Mouse (Mus musculus) thymus, adult 2 months (tissue): ENCODE results near the gene Sbf1. TPM values are rescaled to one million over a fixed set of nuclear protein-coding genes. Genes with fewer than 3 reads are reported as not detected.

ENCODE experiments used
- DNase-seq: peaks from one replicate; pipeline ENCODE4 v3.0.0; 2021
- H3K27ac ChIP-seq: fragments of 200-500 bp; 2 replicates; pipeline ENCODE4 v1.5.1; 2012; ENCODE audit warnings: low read length, control low read depth; ENCODE audit not compliant: control insufficient read depth, insufficient read depth
- H3K27me3 ChIP-seq: fragments of 200-500 bp; 2 replicates; pipeline ENCODE4 v1.6.1; 2012; ENCODE audit warnings: mild to moderate bottlenecking, low read length, moderate library complexity, mixed read lengths; ENCODE audit not compliant: control insufficient read depth, insufficient read depth
- H3K36me3 ChIP-seq: fragments of 200-500 bp; 2 replicates; pipeline ENCODE4 v1.6.1; 2012; ENCODE audit warnings: mild to moderate bottlenecking, low read length, moderate library complexity; ENCODE audit not compliant: control insufficient read depth, insufficient read depth
- H3K4me1 ChIP-seq: fragments of 200-500 bp; replicated peaks from 2 replicates; pipeline ENCODE4 v1.6.1; 2012; ENCODE audit warnings: low read length; ENCODE audit not compliant: control insufficient read depth, insufficient read depth
- H3K4me3 ChIP-seq: fragments of 200-500 bp; 2 replicates; pipeline ENCODE4 v1.5.1; 2012; ENCODE audit warnings: mild to moderate bottlenecking, low read length, control low read depth, moderate library complexity; ENCODE audit not compliant: control insufficient read depth, insufficient read depth
- CTCF ChIP-seq: fragments of 200-500 bp; IDR thresholded peaks from 2 replicates; pipeline ENCODE4 v1.5.1; 2012; ENCODE audit warnings: mild to moderate bottlenecking, control low read depth, low read length, moderate library complexity, borderline replicate concordance; ENCODE audit not compliant: control insufficient read depth, poor library complexity, insufficient read depth; ENCODE audit errors: extremely low read depth
- POLR2A ChIP-seq: fragments of 200-500 bp; IDR thresholded peaks from 2 replicates; pipeline ENCODE4 v1.6.1; 2012; ENCODE audit warnings: mild to moderate bottlenecking, low read length, control low read depth, moderate library complexity; ENCODE audit not compliant: control insufficient read depth, poor library complexity, insufficient read depth; ENCODE audit errors: extremely low read depth
- WGBS: fragments of 180-500 bp; shearing (Covaris S2); methylation state at CpG from one replicate; pipeline ENCODE4 v1.1.7; 2018; 5-methylcytosine and 5-hydroxymethylcytosine counted together
- polyA plus RNA-seq: library from polyadenylated mRNA; depleted of rRNA; stranded (reverse); fragments of >200 nt; gene quantifications from 2 replicates; pipeline ENCODE4 v1.2.3, GENCODE M21; 2012

The Sbf1 gene
- polyA plus RNA-seq, 1 experiment: 899 TPM

DNA sequence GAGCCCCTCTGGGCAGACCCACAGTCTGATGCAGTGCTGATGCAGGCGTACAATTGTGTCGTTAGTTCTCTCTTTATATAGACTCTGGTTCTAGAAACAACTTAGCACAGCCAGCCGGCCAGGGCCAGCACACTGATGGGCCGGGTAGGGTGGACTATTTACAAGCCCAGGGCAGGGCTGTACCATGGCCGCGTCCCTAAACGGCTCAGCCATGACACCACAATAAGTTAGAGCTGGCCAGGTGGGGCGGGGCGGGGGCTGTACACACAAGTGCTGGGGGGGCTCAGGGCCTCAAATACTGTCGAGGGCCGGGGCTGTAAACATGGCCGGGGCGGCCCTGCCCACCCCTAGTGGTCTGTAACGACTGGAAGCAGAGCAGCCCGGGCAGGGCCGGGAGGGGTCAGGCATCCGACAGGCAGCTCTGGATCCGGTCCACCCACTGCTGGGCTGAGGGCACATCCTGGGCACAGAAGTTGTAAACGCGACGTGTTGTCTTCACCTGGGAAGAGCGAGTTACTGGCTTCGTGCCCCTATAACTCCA lies 26.8 kb downstream of the Sbf1 start:
- WGBS: 98% methylated on average over 23 of the region's 23 CpGs

GRCm38 (mm10) chr15:89286582-89286981 lies 28.5 kb downstream of the Sbf1 start:
- DNase-seq: no peak
- H3K36me3 ChIP-seq: peaks cover 31% of the 10 kb centered on the region
- H3K27me3 ChIP-seq: no peaks in the 10 kb centered on the region
- TF ChIP-seq CTCF (no peak), POLR2A (no peak)
- 77% methylated on average over 5 of the region's 5 CpGs for WGBS
- H3K4me3 ChIP-seq: no peak overlapping the region
- peak overlapping the region; percentile 9; the same call in 1 of the 2 replicates for H3K27ac ChIP-seq
- H3K4me1 ChIP-seq: peaks cover 33% of the 10 kb centered on the region

More for the DNA sequence above, 26.8 kb downstream of the Sbf1 start:
- H3K36me3 ChIP-seq: peaks cover 44% of the 10 kb centered on the region
- H3K27me3 ChIP-seq: no peaks in the 10 kb centered on the region
- peaks cover 18% of the 10 kb centered on the region for H3K4me1 ChIP-seq
- H3K4me3 ChIP-seq: no peak overlapping the region
- TF ChIP-seq CTCF (no peak), POLR2A (no peak)
- H3K27ac ChIP-seq: no peak overlapping the region
- DNase-seq: no peak

DNA sequence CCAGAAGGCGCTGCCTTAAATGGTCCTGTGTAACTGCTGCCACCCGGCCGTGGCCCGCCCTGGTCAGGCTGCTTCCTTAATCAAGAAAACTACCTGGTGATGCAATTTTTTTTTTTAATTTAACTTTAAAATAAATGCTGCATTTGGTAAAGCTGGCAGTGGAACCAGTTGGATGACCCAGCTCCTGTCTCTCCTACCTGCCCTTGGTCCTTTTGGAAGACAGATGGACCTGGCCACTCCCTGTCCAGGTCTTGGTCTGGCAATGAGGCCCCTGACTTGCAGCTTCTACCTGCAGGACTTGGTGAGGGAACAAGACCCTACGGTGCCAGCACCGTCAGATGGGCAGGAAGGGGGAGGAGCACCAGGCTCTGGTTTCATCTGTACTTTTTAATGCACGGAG lies 29.0 kb downstream of the Sbf1 start:
- Histone ChIP-seq H3K4me1 (peaks cover 33% of the 10 kb centered on the region), H3K27me3 (no peaks in the 10 kb centered on the region), H3K36me3 (peaks cover 26% of the 10 kb centered on the region), H3K4me3 (no peak overlapping the region), H3K27ac (no peak overlapping the region)
- TF ChIP-seq POLR2A (no peak), CTCF (no peak)
- peak; percentile 31 for DNase-seq
- WGBS: 50% methylated on average over 7 of the region's 7 CpGs

DNA sequence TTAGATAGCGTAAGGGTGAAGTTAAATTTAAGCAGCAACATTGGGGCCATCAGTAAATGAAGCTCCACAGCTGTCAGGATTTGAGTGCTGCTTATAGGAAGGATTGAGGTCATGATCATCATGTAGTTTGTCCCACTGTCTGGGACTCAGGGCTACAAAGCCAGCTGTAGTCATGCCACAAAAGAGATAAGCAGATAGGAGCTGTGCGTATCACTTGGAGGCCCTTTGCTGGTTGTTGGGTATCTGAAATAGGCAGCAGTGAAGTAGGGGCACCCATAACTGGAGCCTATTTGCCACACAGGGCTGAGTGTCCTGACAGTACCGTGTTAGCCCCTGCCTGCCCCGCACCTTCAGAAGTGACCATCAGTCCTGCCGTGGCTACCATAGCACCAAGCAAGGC lies 29.6 kb downstream of the Sbf1 start:
- WGBS: 91% methylated on average over 5 of the region's 5 CpGs
- no peak for DNase-seq
- TF ChIP-seq CTCF (no peak), POLR2A (no peak)
- Histone ChIP-seq H3K36me3 (peaks cover 23% of the 10 kb centered on the region), H3K4me3 (no peak overlapping the region), H3K4me1 (peaks cover 33% of the 10 kb centered on the region), H3K27ac (no peak overlapping the region), H3K27me3 (no peaks in the 10 kb centered on the region)

DNA sequence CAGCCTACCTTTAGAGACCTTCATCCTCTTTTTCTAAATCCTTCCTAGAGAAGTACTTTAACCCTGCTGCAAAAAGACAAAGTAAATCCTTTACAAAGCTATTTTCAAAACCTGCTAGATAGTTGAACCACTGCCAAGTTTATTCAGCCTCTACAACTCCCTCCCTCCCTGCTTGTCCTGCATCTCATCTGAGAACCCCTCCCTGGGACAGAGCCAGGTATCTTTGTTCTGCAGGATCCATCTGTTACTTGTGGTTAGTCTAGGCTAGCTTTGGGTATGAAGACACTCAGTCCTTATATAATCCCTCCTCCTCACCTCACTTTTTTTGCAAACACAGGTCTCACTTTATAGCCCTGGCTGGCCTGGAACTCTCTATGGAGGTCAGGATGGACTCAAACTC lies 30.1 kb downstream of the Sbf1 start:
- TF ChIP-seq POLR2A (no peak), CTCF (no peak)
- no peak for DNase-seq
- H3K36me3 ChIP-seq: peaks cover 27% of the 10 kb centered on the region
- peaks cover 33% of the 10 kb centered on the region for H3K4me1 ChIP-seq
- H3K4me3 ChIP-seq: no peak overlapping the region
- H3K27ac ChIP-seq: no peak overlapping the region
- H3K27me3 ChIP-seq: no peaks in the 10 kb centered on the region

DNA sequence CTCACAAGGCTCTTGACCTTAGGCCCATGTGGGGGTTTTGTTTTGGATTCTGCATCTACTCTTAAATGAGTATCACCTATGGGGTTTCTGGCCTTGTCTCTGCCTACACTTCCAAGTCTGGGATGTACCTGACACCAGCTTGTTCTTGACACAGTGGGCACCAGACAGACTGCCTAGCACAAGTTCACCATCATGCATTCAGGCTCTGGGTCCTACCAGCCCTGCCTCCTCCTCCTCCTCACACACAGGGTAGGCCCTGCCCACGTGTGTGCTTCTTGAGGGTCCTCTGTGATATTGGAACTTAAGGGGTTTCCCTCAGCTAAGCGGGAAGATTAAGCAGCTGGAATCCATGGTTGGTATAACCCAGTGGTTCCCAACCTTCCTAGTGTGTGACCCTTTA lies 31.0 kb downstream of the Sbf1 start:
- TF ChIP-seq POLR2A (no peak), CTCF (no peak)

DNA sequence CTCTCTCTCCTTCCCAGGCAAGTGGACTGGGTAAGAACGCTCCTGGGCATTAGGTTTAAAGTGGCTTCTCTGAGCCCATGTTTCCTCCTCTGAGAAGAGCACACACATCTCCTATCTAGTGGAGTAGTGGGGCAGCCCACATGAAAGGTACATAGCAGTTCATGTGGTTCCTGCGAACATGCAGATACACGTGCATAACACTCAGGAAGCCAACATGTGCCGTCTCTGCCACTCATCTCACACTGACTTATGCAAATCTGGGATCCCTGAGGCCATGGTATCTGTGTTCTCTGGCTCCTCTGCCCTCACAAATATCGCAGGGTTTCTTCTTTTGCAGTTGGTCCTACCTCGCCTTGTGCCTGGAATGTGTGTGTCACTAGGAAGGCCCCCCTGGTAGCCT lies 32.6 kb downstream of the Sbf1 start:
- Histone ChIP-seq H3K27ac (no peak overlapping the region), H3K4me3 (no peak overlapping the region), H3K36me3 (peaks cover 15% of the 10 kb centered on the region; the same call in 1 of the 2 replicates), H3K27me3 (no peaks in the 10 kb centered on the region), H3K4me1 (peaks cover 30% of the 10 kb centered on the region)
- DNase-seq: peak; percentile 36
- no peak for TF ChIP-seq CTCF
- no peak for TF ChIP-seq POLR2A
- 11% methylated on average over 6 of the region's 6 CpGs for WGBS

More for the DNA sequence above, 31.0 kb downstream of the Sbf1 start:
- Histone ChIP-seq H3K27me3 (no peaks in the 10 kb centered on the region), H3K36me3 (peaks cover 20% of the 10 kb centered on the region), H3K4me3 (no peak overlapping the region), H3K4me1 (peaks cover 33% of the 10 kb centered on the region), H3K27ac (no peak overlapping the region)
- DNase-seq: no peak
- 97% methylated on average over 2 of the region's 2 CpGs for WGBS
